In the genomic region with DNA sequence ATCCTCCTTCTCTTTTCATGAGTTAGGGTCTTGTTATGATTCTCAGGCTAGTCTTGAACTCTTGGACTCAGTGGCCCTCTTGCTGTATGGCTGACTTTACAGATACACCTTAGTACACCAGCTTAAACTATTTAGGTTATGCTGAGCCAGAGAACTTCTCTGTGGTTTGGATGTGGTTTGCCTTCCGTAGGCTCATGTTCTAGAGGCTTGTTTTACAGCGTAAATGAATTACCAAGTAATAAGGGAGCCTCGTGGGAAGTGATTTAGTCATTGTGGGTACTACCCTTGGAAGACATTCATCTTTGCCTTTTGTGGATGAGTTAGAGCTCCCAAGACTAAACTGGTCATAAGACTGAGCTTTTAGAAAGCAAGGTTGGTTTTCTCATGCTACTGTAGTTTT, we compare ENCODE assay signal across 17 mouse cellular contexts.
DNase-seq lines count a peak whose midpoint lies in the region.
"Had no signal": no experiment of that assay in that cellular context is flagged by ENCODE, and none has a peak within 500 bp of the region (broad histone marks: within the 10 kb centered on the region; RNA-seq: fewer than 3 reads in every experiment).

No protein-coding gene starts in this region.

- DNase-seq in CD4-positive helper T cell, adult 2 months (ENCODE audit: low read depth, low spot score): peak; percentile 49
- peak; percentile 52 for DNase-seq in induced T-regulatory cell, adult 2 months (ENCODE audit: low read depth)
- DNase-seq in naive thymus-derived CD4-positive, alpha-beta T cell, adult 2 months (ENCODE audit: low read depth): peak; percentile 25
- DNase-seq in spleen, postnatal 36 days (ENCODE audit: low spot score in 2 of 2): no peak
- no peak for DNase-seq in frontal cortex, postnatal 10 days (ENCODE audit: low spot score in 2 of 2)
- no peak for DNase-seq in ovary, postnatal 10 days (ENCODE audit: low spot score)
- DNase-seq: adrenal gland, postnatal 10 days; adrenal gland, postnatal 36 days; cerebellum, adult 11-12 months; cerebellum, adult 8-10 months; cerebellum, postnatal 10 days; cerebellum, postnatal 36 days; embryo, embryonic 11 days; gastrocnemius, postnatal 10 days; gastrocnemius, postnatal 36 days; heart, postnatal 10 days; heart, postnatal 36 days had no signal

Comparison
In these comparisons a context has a peak if more than half of its experiments do, and no peak if none do; other contexts are left out.
1. DNase-seq: peak in CD4-positive helper T cell, adult 2 months (single experiment), induced T-regulatory cell, adult 2 months (single experiment) and naive thymus-derived CD4-positive, alpha-beta T cell, adult 2 months (single experiment); none in spleen, postnatal 36 days (0 of 2), frontal cortex, postnatal 10 days (0 of 2) and ovary, postnatal 10 days (single experiment).